Mouse (Mus musculus): ENCODE measurements around the gene Zbtb16.

The Zbtb16 gene

GRCm38 (mm10) chr9:48644926-48645647 lies 190.9 kb downstream of the Zbtb16 start:
- in situ Hi-C loops (cut with MboI), result no loop called here

GRCm38 (mm10) chr9:48644376-48644775 lies 191.6 kb downstream of the Zbtb16 start:
- in situ Hi-C loops (cut with MboI), result no loop called here

GRCm38 (mm10) chr9:48641636-48642035 lies 194.4 kb downstream of the Zbtb16 start:
- in situ Hi-C loops (cut with MboI), result no loop called here

GRCm38 (mm10) chr9:48640881-48641280 lies 195.1 kb downstream of the Zbtb16 start:
- in situ Hi-C loops (cut with MboI), result no loop called here

- in situ Hi-C loops (cut with MboI), result no loop called here
Observed at GRCm38 (mm10) chr9:48638176-48638803, 197.7 kb downstream of the Zbtb16 start.

GRCm38 (mm10) chr9:48637161-48637560 lies 198.9 kb downstream of the Zbtb16 start:
- in situ Hi-C loops (cut with MboI), result no loop called here

GRCm38 (mm10) chr9:48635576-48636350 lies 200.3 kb downstream of the Zbtb16 start:
- in situ Hi-C loops (cut with MboI), result no loop called here

GRCm38 (mm10) chr9:48633147-48633546 lies 202.9 kb downstream of the Zbtb16 start:
- in situ Hi-C loops (cut with MboI), result no loop called here

- in situ Hi-C loops (cut with MboI), result no loop called here
Observed at GRCm38 (mm10) chr9:48619268-48619667, 216.8 kb downstream of the Zbtb16 start.

GRCm38 (mm10) chr9:48618589-48618988 lies 217.4 kb downstream of the Zbtb16 start:
- in situ Hi-C loops (cut with MboI), result no loop called here

- in situ Hi-C loops (cut with MboI), result no loop called here
Observed at GRCm38 (mm10) chr9:48618111-48618510, 217.9 kb downstream of the Zbtb16 start.

- in situ Hi-C loops (cut with MboI), result no loop called here
Observed at GRCm38 (mm10) chr9:48617511-48618010, 218.5 kb downstream of the Zbtb16 start.

- in situ Hi-C loops (cut with MboI), result no loop called here
Observed at GRCm38 (mm10) chr9:48613221-48613620, 222.8 kb downstream of the Zbtb16 start.

- in situ Hi-C loops (cut with MboI), result no loop called here
Observed at GRCm38 (mm10) chr9:48612542-48612941, 223.5 kb downstream of the Zbtb16 start.

- in situ Hi-C loops (cut with MboI), result no loop called here
Observed at GRCm38 (mm10) chr9:48611032-48611431, 225.0 kb downstream of the Zbtb16 start.

- in situ Hi-C loops (cut with MboI), result no loop called here
Observed at GRCm38 (mm10) chr9:48609734-48610133, 226.3 kb downstream of the Zbtb16 start.

GRCm38 (mm10) chr9:48607417-48607816 lies 228.6 kb downstream of the Zbtb16 start:
- in situ Hi-C loops (cut with MboI), result no loop called here

GRCm38 (mm10) chr9:48606171-48606570 lies 229.9 kb downstream of the Zbtb16 start:
- in situ Hi-C loops (cut with MboI), result no loop called here

GRCm38 (mm10) chr9:48605697-48606096 lies 230.3 kb downstream of the Zbtb16 start:
- in situ Hi-C loops (cut with MboI), result no loop called here

- in situ Hi-C loops (cut with MboI), result no loop called here
Observed at GRCm38 (mm10) chr9:48604939-48605598, 231.0 kb downstream of the Zbtb16 start, which contains the start of gene Nnmt. Gene Nnmt, minus strand, starts transcription at chr9:48605153.
